Mouse (Mus musculus) intestine, embryonic 14.5 days (tissue): ENCODE results near the gene Gm29609. TPM values are rescaled to one million over a fixed set of nuclear protein-coding genes. Genes with fewer than 3 reads are reported as not detected.
A peak's percentile ranks its signal among the peaks of the same experiment; 100 is the strongest.

Experiments
- ATAC-seq: fragments of 200-750 bp; cut with Nextera tagmentation; replicated peaks from 2 replicates; pipeline ENCODE4 v1.8.0; 2017; ENCODE audit warnings: low read depth, moderate number of reproducible peaks, moderate TSS enrichment, moderate library complexity; ENCODE audit not compliant: low FRiP score, low TSS enrichment
- DNase-seq: peaks from one replicate; pipeline ENCODE4 v3.0.0-alpha.2; 2018; ENCODE audit warnings: low spot score
- H3K27ac ChIP-seq: fragments of 300-500 bp; sonication (generic); 2 replicates; pipeline ENCODE4 v1.5.1; 2014; ENCODE audit warnings: low read depth, mild to moderate bottlenecking, control low read depth
- H3K27me3 ChIP-seq: fragments of 300-500 bp; sonication (generic); replicated peaks from 2 replicates; pipeline ENCODE4 v1.6.1; 2014; ENCODE audit warnings: low read length, control low read depth; ENCODE audit not compliant: control insufficient read depth, insufficient read depth
- H3K36me3 ChIP-seq: fragments of 300-500 bp; sonication (generic); 2 replicates; pipeline ENCODE4 v1.6.1; 2014; ENCODE audit warnings: low read length, control low read depth; ENCODE audit not compliant: control insufficient read depth, insufficient read depth
- H3K4me1 ChIP-seq: fragments of 300-500 bp; sonication (generic); replicated peaks from 2 replicates; pipeline ENCODE4 v1.6.1; 2014; ENCODE audit warnings: low read length, control low read depth, mixed read lengths; ENCODE audit not compliant: control insufficient read depth, insufficient read depth
- H3K4me2 ChIP-seq: fragments of 300-500 bp; sonication (generic); 2 replicates; pipeline ENCODE4 v1.6.1; 2014; ENCODE audit warnings: low read length
- H3K4me3 ChIP-seq: fragments of 300-500 bp; sonication (generic); 2 replicates; pipeline ENCODE4 v1.5.1; 2014; ENCODE audit warnings: low read depth, low read length, control low read depth, mixed read lengths
- H3K9ac ChIP-seq: fragments of 300-500 bp; sonication (generic); 2 replicates; pipeline ENCODE4 v1.6.1; 2014; ENCODE audit warnings: mild to moderate bottlenecking, low read length
- H3K9me3 ChIP-seq: fragments of 300-500 bp; sonication (generic); 2 replicates; pipeline ENCODE4 v1.6.1; 2016; ENCODE audit warnings: low read length, control low read depth; ENCODE audit not compliant: control insufficient read depth
- WGBS: fragments of 180-500 bp; shearing (Covaris S2); extraction: QIAGEN DNeasy Blood & Tissue Kit; methylation state at CpG from one replicate; pipeline ENCODE4 v1.1.7; 2014; 5-methylcytosine and 5-hydroxymethylcytosine counted together
- polyA plus RNA-seq: library from polyadenylated mRNA; unstranded; fragments of >200 nt; fragmentation: Nextera tagmentation; extraction: Ambion mirVana; gene quantifications from 2 replicates; pipeline ENCODE4 v1.2.1, GENCODE M21; 2014

Gm29609 gene
- polyA plus RNA-seq: 1.3 TPM in 2 replicates

DNA sequence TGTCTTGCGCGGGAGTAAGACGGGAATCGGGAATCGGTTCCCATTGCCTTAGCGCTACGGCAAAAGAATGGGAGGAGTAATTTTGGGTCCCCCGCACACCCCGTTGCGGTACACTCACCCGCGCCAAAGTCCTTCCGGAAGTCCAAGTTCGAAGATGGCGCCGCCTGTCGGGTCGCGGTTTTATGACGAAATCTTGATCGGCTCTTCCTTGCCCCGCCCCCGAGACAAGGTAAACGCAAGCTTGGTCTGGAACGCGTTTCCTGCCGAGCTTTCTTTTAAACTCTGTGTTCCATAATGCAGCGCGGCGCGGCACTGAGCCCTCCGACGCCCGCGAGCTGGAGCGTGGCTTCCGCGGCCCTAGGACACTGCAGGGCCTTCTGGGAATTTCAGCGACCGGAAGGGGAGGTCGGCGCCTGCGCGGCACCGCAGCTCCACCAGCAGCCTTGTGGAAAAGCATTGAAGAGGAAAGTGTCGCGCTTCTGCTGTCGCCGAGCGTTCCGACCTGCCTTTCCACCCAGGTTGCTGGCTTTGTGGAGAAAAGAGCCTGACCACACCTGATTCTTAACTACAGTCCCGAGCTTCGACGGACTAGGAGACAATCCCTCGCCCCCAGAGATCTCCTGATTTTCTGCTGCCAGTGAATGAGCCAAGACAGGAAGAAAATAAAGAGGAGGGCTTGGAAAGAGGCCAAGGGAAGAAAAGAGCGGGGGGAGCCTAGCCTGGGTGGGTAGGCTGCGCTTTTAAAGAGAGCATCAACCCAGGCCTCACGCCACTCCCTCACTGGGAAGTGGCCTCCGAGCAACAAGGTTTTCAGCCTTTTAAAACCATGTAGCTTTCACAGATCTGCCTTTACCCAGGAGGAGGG is at the start of gene Gm29609, which contains the start of gene Gtf3c2:
Gene Gm29609 (minus strand): TSS at position 146 of the 865 bp plus-strand sequence.
Gene Gtf3c2 (minus strand): TSS at position 379 of the 865 bp plus-strand sequence.
- peak; percentile 97 for ATAC-seq
- under 1% methylated on average over 59 of the region's 59 CpGs for WGBS
- no peaks in the 10 kb centered on the region for H3K9me3 ChIP-seq
- 0 out of 2 replicates have a peak, but pooled peaks cover 3% of the 10 kb centered on the region for H3K36me3 ChIP-seq
- peak within 1 kb of the TSS; percentile 98 for H3K27ac ChIP-seq
- H3K4me1 ChIP-seq: peaks cover 4% of the 10 kb centered on the region; the same call in 1 of the 2 replicates
- peak within 1 kb of the TSS; percentile 100 for H3K4me3 ChIP-seq
- peak within 1 kb of the TSS; percentile 65 for H3K9ac ChIP-seq
- no peaks in the 10 kb centered on the region for H3K27me3 ChIP-seq
- H3K4me2 ChIP-seq: peak within 1 kb of the TSS; percentile 92
- peak; percentile 97 for DNase-seq

DNA sequence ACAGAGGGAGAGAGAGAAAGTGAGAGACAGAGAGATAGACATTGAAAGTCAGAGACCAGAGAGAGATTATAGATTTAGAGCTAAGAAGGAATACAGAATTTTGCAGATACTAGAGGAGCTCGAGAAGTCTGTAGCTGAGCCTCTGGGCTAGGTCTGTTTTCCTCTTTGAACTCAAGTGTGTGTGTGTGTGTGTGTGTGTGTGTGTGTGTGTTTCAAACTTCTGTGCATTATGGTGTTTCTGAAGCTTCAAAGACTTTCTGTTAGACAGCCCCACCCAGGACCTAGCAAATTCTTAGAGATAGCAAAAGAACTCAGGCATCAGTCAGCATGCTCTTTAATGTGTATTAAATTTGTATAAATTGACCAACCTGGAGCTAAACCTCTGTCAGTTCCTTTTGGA is 46.9 kb upstream of the Gm29609 start:
- DNase-seq (no peak), ATAC-seq (no peak)
- H3K9me3 ChIP-seq: no peaks in the 10 kb centered on the region
- no peak overlapping the region for H3K4me3 ChIP-seq
- H3K36me3 ChIP-seq: no peaks in the 10 kb centered on the region
- 77% methylated on average over 1 of the region's 1 CpGs for WGBS
- no peaks in the 10 kb centered on the region for H3K27me3 ChIP-seq
- no peak overlapping the region for H3K27ac ChIP-seq
- H3K9ac ChIP-seq: no peak overlapping the region
- no peaks in the 10 kb centered on the region for H3K4me1 ChIP-seq
- H3K4me2 ChIP-seq: no peak overlapping the region

GRCm38 (mm10) chr5:31222696-31223095 is 43.0 kb upstream of the Gm29609 start:
- peaks cover 6% of the 10 kb centered on the region; the same call in 1 of the 2 replicates for H3K4me1 ChIP-seq
- 97% methylated on average over 9 of the region's 9 CpGs for WGBS
- no peak overlapping the region for H3K27ac ChIP-seq
- H3K9me3 ChIP-seq: no peaks in the 10 kb centered on the region
- H3K4me3 ChIP-seq: no peak overlapping the region
- H3K4me2 ChIP-seq: no peak overlapping the region
- no peaks in the 10 kb centered on the region for H3K36me3 ChIP-seq
- no peak for ATAC-seq
- no peak overlapping the region for H3K9ac ChIP-seq
- DNase-seq: no peak
- H3K27me3 ChIP-seq: no peaks in the 10 kb centered on the region

- ATAC-seq (0 out of 2 replicates have a peak, but pooled peaks have one; percentile 3), DNase-seq (no peak)
- Histone ChIP-seq H3K9ac (peak overlapping the region; percentile 93), H3K4me3 (peak overlapping the region; percentile 98), H3K36me3 (no peaks in the 10 kb centered on the region), H3K9me3 (no peaks in the 10 kb centered on the region), H3K4me1 (peaks cover 6% of the 10 kb centered on the region; the same call in 1 of the 2 replicates), H3K27ac (peak overlapping the region; percentile 94), H3K4me2 (peak overlapping the region; percentile 85), H3K27me3 (no peaks in the 10 kb centered on the region)
- WGBS: 15% methylated on average over 11 of the region's 11 CpGs
These were observed 41.7 kb upstream of the Gm29609 start for GRCm38 (mm10) chr5:31221304-31221945.

GRCm38 (mm10) chr5:31220448-31221303 is 41.0 kb upstream of the Gm29609 start, which contains the start of gene Ppm1g:
Gene Ppm1g, minus strand, starts transcription at chr5:31220687.
- Histone ChIP-seq H3K36me3 (no peaks in the 10 kb centered on the region), H3K9ac (peak within 1 kb of the TSS; percentile 93), H3K4me3 (peak within 1 kb of the TSS; percentile 98), H3K4me1 (peaks cover 6% of the 10 kb centered on the region; the same call in 1 of the 2 replicates), H3K27me3 (no peaks in the 10 kb centered on the region), H3K4me2 (peak within 1 kb of the TSS; percentile 85), H3K9me3 (no peaks in the 10 kb centered on the region), H3K27ac (peak within 1 kb of the TSS; percentile 94)
- WGBS: under 1% methylated on average over 56 of the region's 70 CpGs
- ATAC-seq (peak; percentile 95), DNase-seq (peak; percentile 99)

DNA sequence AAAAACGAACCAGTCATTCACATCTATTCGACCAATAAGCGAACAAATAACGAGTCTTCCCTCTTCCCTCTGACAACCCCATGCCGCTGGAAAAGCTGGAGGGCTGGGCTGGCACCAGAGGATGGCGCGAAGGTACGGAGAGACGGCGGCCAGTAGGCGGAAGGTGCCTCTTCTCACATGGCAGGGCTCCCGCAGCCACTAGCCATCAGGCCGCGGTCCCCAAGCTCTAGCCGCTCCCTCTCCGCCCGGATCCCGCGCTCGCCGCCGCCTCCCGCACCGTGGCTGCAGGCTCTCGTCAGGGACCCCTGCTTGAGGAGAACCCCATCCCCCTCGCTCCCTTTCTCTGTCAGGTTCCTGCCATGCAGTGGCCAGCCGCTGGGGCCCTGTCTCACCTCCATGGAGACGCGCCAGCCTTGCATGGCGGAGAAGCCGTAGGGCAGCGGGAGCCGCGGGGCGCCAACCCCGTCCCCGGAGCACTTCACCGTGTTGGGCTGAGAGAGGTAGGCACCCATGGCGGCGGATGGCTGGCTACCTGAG is 40.3 kb upstream of the Gm29609 start:
- Histone ChIP-seq H3K4me2 (peak overlapping the region; percentile 85), H3K9ac (peak overlapping the region; percentile 93), H3K27ac (peak overlapping the region; percentile 94), H3K4me3 (peak overlapping the region; percentile 98), H3K9me3 (no peaks in the 10 kb centered on the region), H3K36me3 (no peaks in the 10 kb centered on the region), H3K4me1 (peaks cover 6% of the 10 kb centered on the region; the same call in 1 of the 2 replicates), H3K27me3 (no peaks in the 10 kb centered on the region)
- under 1% methylated on average over 40 of the region's 40 CpGs for WGBS
- DNase-seq: peak; percentile 86
- ATAC-seq: peak; percentile 67

DNA sequence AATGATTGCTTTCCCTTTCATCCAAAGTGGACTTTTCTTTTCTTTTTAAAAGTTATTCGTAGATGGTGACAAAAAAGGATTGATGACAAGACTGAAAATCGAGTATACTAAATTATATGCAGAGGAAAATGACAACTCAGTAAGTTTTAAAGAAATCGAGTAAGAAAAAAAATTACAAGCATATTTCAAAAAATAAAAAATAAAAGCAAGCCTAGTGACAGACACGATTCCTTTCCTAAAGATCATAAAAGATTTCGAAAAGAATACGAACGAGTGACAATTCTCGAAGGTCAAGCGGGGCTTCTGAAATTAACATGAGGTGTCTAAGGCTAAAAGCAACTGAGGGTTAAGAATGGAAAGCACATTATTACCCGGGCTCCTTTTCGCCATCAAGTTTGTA is 39.8 kb upstream of the Gm29609 start:
- Histone ChIP-seq H3K9ac (peak overlapping the region; percentile 93), H3K27ac (no peak overlapping the region), H3K4me3 (peak overlapping the region; percentile 98), H3K36me3 (no peaks in the 10 kb centered on the region), H3K4me2 (peak overlapping the region; percentile 85), H3K27me3 (no peaks in the 10 kb centered on the region), H3K4me1 (peaks cover 6% of the 10 kb centered on the region; the same call in 1 of the 2 replicates), H3K9me3 (no peaks in the 10 kb centered on the region)
- DNase-seq (no peak), ATAC-seq (no peak)
- 2% methylated on average over 11 of the region's 11 CpGs for WGBS
